Mouse (Mus musculus): ENCODE data around the gene Sphk1. TPM values are rescaled to one million over a fixed set of nuclear protein-coding genes. Genes with fewer than 3 reads are reported as not detected.

The Sphk1 gene
- polyA plus RNA-seq, 1 experiment = 15.7 TPM

- TF ChIP-seq CTCF (IDR thresholded peaks at IDR 0.05; ENCODE audit: borderline replicate concordance, control insufficient read depth, extremely low read depth, insufficient read depth, low read length, poor library complexity) (no peak), POLR2A (IDR thresholded peaks at IDR 0.05; ENCODE audit: control insufficient read depth, extremely low read depth, insufficient read depth, low read length, poor library complexity) (no peak)
- WGBS = 19% methylated on average over 10 of the region's 10 CpGs
- no peak overlapping the region for H3K27ac ChIP-seq (ENCODE audit: control insufficient read depth, insufficient read depth, low read length)
Measured at GRCm38 (mm10) chr11:116580031-116580652, 49.4 kb downstream of the Sphk1 start.

GRCm38 (mm10) chr11:116580711-116581375 is 50.1 kb downstream of the Sphk1 start:
- TF ChIP-seq POLR2A (IDR thresholded peaks at IDR 0.05; ENCODE audit: control insufficient read depth, extremely low read depth, insufficient read depth, low read length, poor library complexity) (no peak), CTCF (IDR thresholded peaks at IDR 0.05; ENCODE audit: borderline replicate concordance, control insufficient read depth, extremely low read depth, insufficient read depth, low read length, poor library complexity) (no peak)
- WGBS = 2% methylated on average over 91 of the region's 91 CpGs

More at GRCm38 (mm10) chr11:116580031-116580652, 49.4 kb downstream of the Sphk1 start:
- Histone ChIP-seq H3K4me3 (ENCODE audit: control insufficient read depth, insufficient read depth, low read length) (peak overlapping the region; percentile 58), H3K36me3 (ENCODE audit: control insufficient read depth, insufficient read depth, low read length) (no peaks in the 10 kb centered on the region), H3K27me3 (ENCODE audit: control insufficient read depth, insufficient read depth, low read length) (no peaks in the 10 kb centered on the region), H3K4me1 (replicated peaks; ENCODE audit: control insufficient read depth, insufficient read depth, low read length) (peaks cover 8% of the 10 kb centered on the region)
- DNase-seq = no peak

GRCm38 (mm10) chr11:116581376-116581814 is 50.7 kb downstream of the Sphk1 start, which contains the start of gene Ube2o:
Gene Ube2o, minus strand, starts transcription at chr11:116581447.
- H3K27ac ChIP-seq (ENCODE audit: control insufficient read depth, insufficient read depth, low read length) = no peak within 1 kb of the TSS
- 2% methylated on average over 51 of the region's 51 CpGs for WGBS

More at GRCm38 (mm10) chr11:116580711-116581375, 50.1 kb downstream of the Sphk1 start:
- peak; percentile 51 for DNase-seq
- Histone ChIP-seq H3K27me3 (ENCODE audit: control insufficient read depth, insufficient read depth, low read length) (no peaks in the 10 kb centered on the region), H3K27ac (ENCODE audit: control insufficient read depth, insufficient read depth, low read length) (no peak overlapping the region), H3K36me3 (ENCODE audit: control insufficient read depth, insufficient read depth, low read length) (no peaks in the 10 kb centered on the region), H3K4me1 (replicated peaks; ENCODE audit: control insufficient read depth, insufficient read depth, low read length) (peaks cover 8% of the 10 kb centered on the region), H3K4me3 (ENCODE audit: control insufficient read depth, insufficient read depth, low read length) (peak overlapping the region; percentile 58)

GRCm38 (mm10) chr11:116585682-116586081 is 55.0 kb downstream of the Sphk1 start:
- H3K4me1 ChIP-seq (replicated peaks; ENCODE audit: control insufficient read depth, insufficient read depth, low read length) = peaks cover 22% of the 10 kb centered on the region
- H3K27me3 ChIP-seq (ENCODE audit: control insufficient read depth, insufficient read depth, low read length) = no peaks in the 10 kb centered on the region
- no peak overlapping the region for H3K27ac ChIP-seq (ENCODE audit: control insufficient read depth, insufficient read depth, low read length)
- H3K4me3 ChIP-seq (ENCODE audit: control insufficient read depth, insufficient read depth, low read length) = no peak overlapping the region
- WGBS = 98% methylated on average over 6 of the region's 6 CpGs
- TF ChIP-seq POLR2A (IDR thresholded peaks at IDR 0.05; ENCODE audit: control insufficient read depth, extremely low read depth, insufficient read depth, low read length, poor library complexity) (no peak), CTCF (IDR thresholded peaks at IDR 0.05; ENCODE audit: borderline replicate concordance, control insufficient read depth, extremely low read depth, insufficient read depth, low read length, poor library complexity) (no peak)
- H3K36me3 ChIP-seq (ENCODE audit: control insufficient read depth, insufficient read depth, low read length) = no peaks in the 10 kb centered on the region
- no peak for DNase-seq

More at GRCm38 (mm10) chr11:116581376-116581814, 50.7 kb downstream of the Sphk1 start, which contains the start of gene Ube2o:
- Histone ChIP-seq H3K36me3 (ENCODE audit: control insufficient read depth, insufficient read depth, low read length) (no peaks in the 10 kb centered on the region), H3K27me3 (ENCODE audit: control insufficient read depth, insufficient read depth, low read length) (no peaks in the 10 kb centered on the region), H3K4me1 (replicated peaks; ENCODE audit: control insufficient read depth, insufficient read depth, low read length) (peaks cover 8% of the 10 kb centered on the region), H3K4me3 (ENCODE audit: control insufficient read depth, insufficient read depth, low read length) (peak within 1 kb of the TSS; percentile 58)
- peak; percentile 88 for DNase-seq
- TF ChIP-seq CTCF (IDR thresholded peaks at IDR 0.05; ENCODE audit: borderline replicate concordance, control insufficient read depth, extremely low read depth, insufficient read depth, low read length, poor library complexity) = no peak
- no peak for TF ChIP-seq POLR2A (IDR thresholded peaks at IDR 0.05; ENCODE audit: control insufficient read depth, extremely low read depth, insufficient read depth, low read length, poor library complexity)

Other genes with a start within 250 kb of the Sphk1 start
- 0.59 and 1.1 TPM in 2 replicates for gene Galr2, start 250.0 kb upstream of the Sphk1 start, polyA plus RNA-seq (2012; rRNA removed)
- 50.7 and 51.6 TPM in 2 replicates for gene Exoc7, start 223.7 kb upstream of the Sphk1 start, polyA plus RNA-seq (2012; rRNA removed)
- 6.9 TPM in 2 replicates for gene Foxj1, start 195.5 kb upstream of the Sphk1 start, polyA plus RNA-seq (2012; rRNA removed)
- 98.7 and 119 TPM in 2 replicates for gene Rnf157, start 117.9 kb upstream of the Sphk1 start, polyA plus RNA-seq (2012; rRNA removed)
- gene Ubald2, start 96.8 kb upstream of the Sphk1 start, polyA plus RNA-seq (2012; rRNA removed) = 558 and 566 TPM in 2 replicates
- 0.19 and 0.24 TPM in 2 replicates for gene Qrich2, start 64.7 kb upstream of the Sphk1 start, polyA plus RNA-seq (2012; rRNA removed)
- 86.0 and 132 TPM in 2 replicates for gene Prpsap1, start 36.7 kb upstream of the Sphk1 start, polyA plus RNA-seq (2012; rRNA removed)
- 26.5 and 27.1 TPM in 2 replicates for gene Ube2o, start 50.5 kb downstream of the Sphk1 start, polyA plus RNA-seq (2012; rRNA removed)
- not detected in 2 replicates for gene Aanat, start 55.5 kb downstream of the Sphk1 start, polyA plus RNA-seq (2012; rRNA removed)
- gene Rhbdf2, start 96.1 kb downstream of the Sphk1 start, polyA plus RNA-seq (2012; rRNA removed) = 40.8 and 44.4 TPM in 2 replicates
- 0.36 and 0.97 TPM in 2 replicates for gene Prcd, start 122.6 kb downstream of the Sphk1 start, polyA plus RNA-seq (2012; rRNA removed)
- gene Cygb, start 123.4 kb downstream of the Sphk1 start, polyA plus RNA-seq (2012; rRNA removed) = 9.4 and 14.0 TPM in 2 replicates
- gene St6galnac1, start 244.6 kb downstream of the Sphk1 start, polyA plus RNA-seq (2012; rRNA removed) = 0.30 and 0.34 TPM in 2 replicates

Data from thymus, adult 2 months (tissue).